Mouse (Mus musculus): ENCODE results near the gene Gm6367. TPM values are rescaled to one million over a fixed set of nuclear protein-coding genes. Genes with fewer than 3 reads are reported as not detected.

The Gm6367 gene
- not detected for polyA plus RNA-seq (2012; fragmentation: generic; extraction: Trizol)

GRCm38 (mm10) chr5:94988326-94988725 lies at the start of gene Gm6367:
TSS of gene Gm6367 (plus strand) at chr5:94988626.

Other genes with a start within 250 kb of the Gm6367 start
- not detected for gene Gm3183, start 123.2 kb upstream of the Gm6367 start, polyA plus RNA-seq (2012; fragmentation: generic; extraction: Trizol)
- not detected for gene Gm7942, start 118.3 kb downstream of the Gm6367 start, polyA plus RNA-seq (2012; fragmentation: generic; extraction: Trizol)
- not detected for gene Gm16513, start 194.0 kb downstream of the Gm6367 start, polyA plus RNA-seq (2012; fragmentation: generic; extraction: Trizol)

Measured in C3H10T1/2 (cell line).